Mouse (Mus musculus): ENCODE data around the gene Omp.

The Omp gene

DNA sequence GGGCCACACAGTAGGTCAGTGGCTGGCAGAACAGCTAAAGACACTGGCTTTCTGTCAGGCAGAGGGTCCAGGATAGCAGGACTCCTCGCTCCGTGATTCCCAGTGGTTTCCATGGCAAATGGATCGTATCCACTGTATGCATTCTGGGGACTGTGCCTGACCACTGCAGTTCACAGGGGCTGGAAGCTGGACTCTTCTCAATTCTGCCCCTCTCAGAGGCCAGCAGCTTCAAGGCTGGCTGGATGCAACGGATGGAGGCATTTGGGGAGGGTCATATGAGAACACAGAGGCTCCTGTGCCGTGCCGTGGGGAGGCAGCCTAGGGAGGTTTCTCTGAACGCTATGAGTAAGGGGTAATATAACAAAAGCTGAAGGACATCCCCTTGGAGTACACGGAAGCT lies 3.1 kb downstream of the Omp start:
- DNase-seq (ENCODE audit: extremely low read depth, low read depth), result no peak

- no peak for DNase-seq (ENCODE audit: extremely low read depth, low read depth)
Observed at GRCm38 (mm10) chr7:98141206-98141605, 4.1 kb downstream of the Omp start.

DNA sequence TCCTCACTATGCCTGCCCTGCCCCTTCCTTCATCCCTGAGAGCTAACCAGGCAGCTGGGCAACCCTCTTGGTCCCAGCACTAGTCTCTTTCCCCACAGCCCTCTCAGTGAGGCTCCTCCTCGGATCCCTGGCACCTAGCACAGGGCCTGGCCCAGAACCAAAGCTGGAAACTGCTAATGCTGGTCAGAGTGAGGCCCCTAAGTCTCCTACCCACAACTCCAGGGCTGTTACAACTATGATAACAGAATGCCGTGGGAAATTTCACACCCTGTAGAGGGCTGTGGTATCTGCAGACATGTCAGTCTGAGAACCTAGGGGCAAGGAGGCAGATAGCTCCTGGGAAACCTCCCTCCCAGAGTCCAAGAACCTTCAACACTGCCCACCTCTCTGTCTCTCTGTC lies 4.7 kb downstream of the Omp start:
- no peak for DNase-seq (ENCODE audit: extremely low read depth, low read depth)

DNA sequence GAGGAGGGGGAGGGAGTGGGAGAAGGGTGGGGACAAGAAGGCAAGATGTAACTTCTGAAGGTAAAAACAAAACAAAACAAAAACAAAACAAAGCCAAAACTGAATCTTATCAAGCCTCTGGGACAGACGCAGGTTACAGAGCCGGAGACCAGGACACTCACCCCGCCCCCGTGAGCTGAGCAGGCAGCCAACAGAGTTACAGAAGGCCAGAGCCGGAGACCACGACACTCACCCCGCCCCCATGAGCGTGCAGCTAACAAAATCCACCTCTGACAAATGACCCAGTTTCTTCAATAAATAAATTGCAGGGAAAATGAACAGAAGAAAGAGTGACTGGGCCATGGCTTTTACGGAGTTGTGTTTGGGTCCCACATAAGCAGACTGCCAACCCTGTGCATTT lies 6.1 kb downstream of the Omp start:
- no peak for DNase-seq (ENCODE audit: extremely low read depth, low read depth)

DNA sequence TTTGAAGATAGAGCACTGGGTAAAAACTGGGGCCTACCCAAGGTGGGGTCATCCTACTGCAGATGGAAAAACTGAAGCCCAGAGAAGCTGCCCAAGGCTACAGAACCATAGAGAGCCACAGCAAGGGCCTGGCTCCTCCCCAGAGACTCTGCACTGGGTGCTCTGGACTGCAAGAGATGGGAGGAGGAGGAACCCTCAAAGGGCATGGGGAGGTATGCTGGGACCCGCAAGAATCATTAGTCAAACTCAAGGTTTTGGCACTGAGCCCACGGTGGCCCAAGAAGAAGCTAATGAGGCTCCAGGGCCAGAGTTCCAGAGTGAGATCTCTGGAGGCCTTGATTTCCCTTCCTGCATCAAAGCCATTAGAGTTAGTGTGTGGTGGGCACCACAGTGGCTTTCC lies 7.3 kb downstream of the Omp start:
- DNase-seq (ENCODE audit: extremely low read depth, low read depth), result no peak

DNA sequence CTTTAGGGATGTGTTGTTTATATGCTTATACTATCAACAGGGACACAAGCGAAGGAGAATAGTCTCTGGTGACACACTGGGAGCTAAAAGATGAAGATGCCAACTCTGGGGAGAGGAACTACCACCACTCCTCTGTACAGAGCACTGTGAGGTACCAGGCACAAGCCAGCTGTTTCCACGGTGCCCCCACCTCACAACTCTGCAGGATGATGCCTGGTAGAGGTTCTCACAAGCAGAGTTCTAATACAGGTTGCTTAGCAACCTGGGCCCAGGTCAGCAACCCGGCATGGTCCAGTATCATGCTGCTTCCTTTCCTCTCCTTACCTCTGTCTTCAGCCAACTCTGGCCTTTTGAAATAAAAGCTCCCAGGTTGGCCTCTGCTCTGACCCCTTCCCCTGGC lies 7.7 kb downstream of the Omp start:
- DNase-seq (ENCODE audit: extremely low read depth, low read depth), result no peak

GRCm38 (mm10) chr7:98131751-98132150 lies 13.6 kb downstream of the Omp start:
- no peak for DNase-seq (ENCODE audit: extremely low read depth, low read depth)

- DNase-seq (ENCODE audit: extremely low read depth, low read depth), result no peak
Observed at GRCm38 (mm10) chr7:98125473-98125872, 19.8 kb downstream of the Omp start.

DNA sequence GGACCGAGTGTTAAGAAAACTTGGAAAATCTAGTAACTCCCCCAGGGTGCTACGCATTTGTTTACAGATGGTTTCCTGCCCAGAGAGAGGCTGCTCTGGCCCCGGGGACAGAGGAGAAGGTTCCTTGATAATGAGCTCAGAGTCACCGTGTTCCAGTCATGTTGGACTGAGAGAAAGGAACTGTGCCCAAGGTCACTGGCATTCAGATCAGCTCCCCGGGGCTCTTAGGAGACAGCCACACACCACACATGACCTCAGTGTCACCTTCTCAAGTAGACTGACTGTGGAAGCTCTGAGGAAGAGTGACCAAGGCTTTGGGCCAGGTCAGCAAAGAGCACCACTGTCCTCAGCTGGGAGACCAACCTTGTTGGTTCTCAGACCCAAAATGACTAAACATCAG lies 20.6 kb downstream of the Omp start:
- DNase-seq (ENCODE audit: extremely low read depth, low read depth), result no peak

DNA sequence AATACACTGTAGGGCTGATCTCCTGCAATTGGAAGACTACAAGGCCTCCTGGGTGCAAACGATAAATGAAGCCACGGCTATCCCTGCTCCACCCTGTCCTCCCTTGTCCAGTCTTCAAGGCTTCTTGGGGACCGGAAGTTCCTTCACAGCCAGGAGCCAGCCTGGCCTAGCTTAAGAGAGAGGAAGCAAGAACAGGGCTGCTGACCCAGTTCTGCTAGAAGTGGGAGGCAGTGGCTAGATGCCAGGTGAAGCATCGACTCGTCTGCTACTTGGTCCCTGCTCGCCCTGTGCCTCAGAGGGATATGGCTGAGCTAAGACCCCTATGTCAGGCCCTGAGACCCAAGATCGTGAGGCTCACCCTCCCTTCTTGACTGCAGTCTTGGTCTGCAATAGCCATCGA lies 23.6 kb downstream of the Omp start:
- DNase-seq (ENCODE audit: extremely low read depth, low read depth), result no peak

GRCm38 (mm10) chr7:98121241-98121640 lies 24.1 kb downstream of the Omp start:
- no peak for DNase-seq (ENCODE audit: extremely low read depth, low read depth)

DNA sequence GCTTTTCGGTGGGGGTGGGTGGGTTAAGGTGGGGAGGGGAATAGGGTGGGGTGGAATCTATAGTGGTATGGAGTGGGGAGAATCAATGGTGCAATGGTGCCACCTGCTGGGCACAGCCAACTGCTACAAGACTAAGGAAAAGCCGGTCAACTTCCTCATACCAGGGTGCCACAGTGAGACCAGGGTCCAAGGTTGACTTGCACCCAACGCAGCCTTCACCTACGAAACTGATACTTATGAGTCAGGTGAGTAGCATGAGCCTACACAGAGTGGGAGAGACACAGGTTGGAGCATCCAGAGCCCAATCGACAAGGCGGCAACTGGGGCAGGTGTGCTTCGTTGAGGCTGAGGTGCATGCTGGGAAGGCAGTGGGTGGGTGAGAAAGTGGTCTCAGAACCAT lies 25.0 kb downstream of the Omp start:
- DNase-seq (ENCODE audit: extremely low read depth, low read depth), result peak; percentile 38

GRCm38 (mm10) chr7:98119961-98120232 lies 25.4 kb downstream of the Omp start:
- DNase-seq (ENCODE audit: extremely low read depth, low read depth), result no peak

- no peak for DNase-seq (ENCODE audit: extremely low read depth, low read depth)
Observed at GRCm38 (mm10) chr7:98119179-98119960, 25.9 kb downstream of the Omp start, which contains the start of gene Myo7a. TSS of gene Myo7a (minus strand) at chr7:98119524.

DNA sequence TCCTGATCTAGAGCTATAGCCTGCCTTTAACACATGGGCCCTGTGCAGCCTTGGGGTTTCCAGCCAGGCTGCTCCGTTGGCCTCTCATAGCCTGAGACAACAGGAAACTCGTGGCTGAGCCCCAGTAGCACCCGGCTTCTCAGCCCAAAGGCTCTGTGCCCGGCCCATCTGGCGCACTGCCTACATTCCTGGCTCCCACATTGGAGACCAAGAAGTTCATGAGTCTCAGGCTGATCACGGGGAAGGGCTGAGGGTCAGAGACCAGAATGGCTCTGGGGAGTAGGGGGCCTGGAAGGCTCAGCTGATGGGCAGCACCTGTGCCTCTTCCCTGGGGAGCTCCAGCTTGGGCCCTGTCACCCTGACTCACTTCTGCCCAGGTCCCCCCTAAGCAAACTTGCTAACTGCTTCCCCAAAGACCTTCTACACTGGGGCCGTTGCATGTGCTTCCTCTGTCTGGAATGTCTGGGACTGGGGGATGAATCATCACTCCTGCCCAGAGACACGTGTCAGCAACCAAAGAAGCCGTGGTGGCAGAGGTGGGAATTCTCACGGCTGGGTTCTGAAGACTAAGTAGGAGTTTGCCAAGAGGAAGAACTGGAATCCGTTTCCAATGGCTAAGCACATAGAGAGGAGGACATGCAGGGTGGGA lies 28.2 kb downstream of the Omp start:
- no peak for DNase-seq (ENCODE audit: extremely low read depth, low read depth)

DNA sequence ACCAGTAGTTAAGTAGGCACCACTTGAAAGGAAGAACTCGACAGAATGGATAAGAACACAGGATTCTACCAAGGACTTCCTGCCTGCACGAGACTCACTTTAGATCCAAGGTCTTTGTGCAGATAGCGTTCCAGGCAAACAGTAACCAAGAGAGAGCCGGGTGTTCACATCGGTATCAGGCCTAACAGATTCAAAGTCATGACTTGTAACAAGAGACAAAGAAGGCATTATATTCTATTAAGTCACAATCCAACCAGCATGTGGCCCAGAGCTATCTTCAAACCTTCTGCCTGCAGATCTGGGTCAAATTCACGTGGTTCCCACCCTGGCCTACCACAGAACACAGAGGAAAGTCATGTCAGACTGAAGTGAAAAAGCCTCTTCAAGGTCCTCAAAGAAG lies 30.6 kb downstream of the Omp start:
- DNase-seq (ENCODE audit: extremely low read depth, low read depth), result no peak

DNA sequence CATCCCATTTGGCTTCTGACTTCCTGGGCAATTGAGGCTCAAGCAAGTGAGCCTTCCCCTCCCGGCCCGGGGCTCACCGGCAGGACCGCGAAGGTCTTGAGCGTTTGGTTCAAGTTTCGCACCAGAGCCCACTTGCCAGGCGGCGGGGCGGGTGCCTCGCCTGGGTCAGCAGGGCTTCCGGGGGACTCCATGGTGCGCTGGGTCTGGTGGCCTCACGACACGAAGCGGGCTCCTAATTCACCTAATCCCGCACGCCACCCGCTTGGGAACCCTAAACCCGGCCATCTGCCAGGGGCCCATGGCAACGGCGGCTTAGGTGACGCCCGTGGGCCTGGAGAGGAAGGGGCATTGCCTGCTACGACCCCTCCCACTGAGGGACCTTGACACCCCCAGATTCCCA lies 34.1 kb downstream of the Omp start:
- DNase-seq (ENCODE audit: extremely low read depth, low read depth), result no peak

DNA sequence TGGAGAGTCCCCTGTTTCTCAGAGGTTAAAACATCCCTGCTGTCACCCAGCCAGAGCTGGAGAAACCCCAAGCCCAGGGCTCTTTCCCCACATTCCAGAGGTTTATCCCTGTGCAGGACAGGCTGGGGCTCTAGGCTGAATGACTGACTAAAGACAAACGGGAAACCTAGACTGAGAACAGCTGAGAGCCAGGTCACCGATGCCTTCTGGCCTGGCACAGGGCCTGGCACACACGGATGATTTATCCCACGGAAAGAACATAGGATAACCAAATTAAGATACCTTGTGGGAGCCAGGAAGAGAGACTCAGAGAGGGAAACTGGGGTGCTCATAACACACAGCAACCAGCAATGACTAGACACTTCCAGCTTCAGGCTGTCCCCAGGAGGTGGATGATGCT lies 35.5 kb downstream of the Omp start:
- no peak for DNase-seq (ENCODE audit: extremely low read depth, low read depth)

- no peak for DNase-seq (ENCODE audit: extremely low read depth, low read depth)
Observed at GRCm38 (mm10) chr7:98108636-98109430, 36.5 kb downstream of the Omp start.

DNA sequence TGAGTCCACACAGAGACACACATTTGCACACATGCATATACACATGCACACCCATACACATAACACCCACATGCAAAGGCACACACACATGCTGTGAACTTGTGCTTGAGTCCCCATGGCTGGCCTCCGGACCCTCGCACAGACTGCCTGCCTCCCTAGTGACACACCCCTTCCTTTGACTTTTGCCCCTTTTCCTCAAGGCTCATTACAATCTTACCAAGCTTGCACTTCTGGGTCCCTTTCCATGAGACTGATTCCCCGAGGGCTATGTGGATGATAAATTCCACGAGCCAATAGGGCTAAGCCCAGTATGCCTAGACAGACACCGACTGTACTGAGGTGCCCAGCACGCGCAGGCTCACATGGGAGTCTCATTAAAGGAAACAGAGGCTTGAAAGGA lies 39.0 kb downstream of the Omp start:
- no peak for DNase-seq (ENCODE audit: extremely low read depth, low read depth)

DNA sequence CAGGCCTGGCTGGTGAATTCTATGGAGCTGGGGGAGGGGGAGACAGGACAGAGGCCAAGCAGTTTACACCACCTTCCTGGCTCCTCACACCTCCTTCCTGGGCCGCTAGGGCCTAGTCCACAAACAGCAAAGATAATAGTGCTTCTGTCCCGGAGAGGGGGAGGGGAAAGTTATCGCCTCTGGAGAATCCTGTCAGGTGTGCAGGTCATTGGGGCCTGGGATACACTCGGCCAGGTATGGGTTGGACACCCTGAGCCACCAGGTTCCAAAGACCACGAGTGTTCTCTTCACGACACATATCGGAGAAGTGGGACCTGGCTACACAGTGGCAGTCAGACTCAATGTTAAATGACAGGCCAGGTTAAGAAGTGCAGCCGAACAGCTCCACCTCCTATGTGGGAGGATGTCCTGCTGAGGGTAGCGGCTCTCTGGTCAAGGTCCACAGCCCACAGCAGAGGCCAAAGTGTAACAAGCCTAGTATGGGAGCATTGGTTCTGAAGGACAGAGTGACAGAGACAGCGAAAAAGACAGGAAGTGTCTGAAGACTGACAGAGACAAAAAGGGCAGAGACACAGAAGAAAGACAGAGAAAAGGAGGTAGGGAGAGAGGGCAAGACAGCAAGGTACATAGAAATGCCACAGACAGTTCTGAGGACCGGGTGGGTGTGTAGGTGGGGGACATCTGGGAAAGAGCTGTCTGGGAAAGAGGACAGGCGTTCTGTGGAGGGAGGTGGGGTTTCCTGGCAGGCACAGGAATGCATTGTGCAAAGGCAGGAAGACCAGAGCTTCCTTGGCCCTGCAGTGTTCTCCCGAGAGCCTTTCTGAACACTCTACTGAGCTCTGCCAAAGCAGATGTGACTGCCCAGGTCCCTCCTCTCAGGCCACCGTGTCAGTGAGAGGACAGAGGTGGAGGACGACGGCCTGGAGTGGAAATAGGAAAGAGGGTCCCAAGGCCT lies 40.5 kb downstream of the Omp start:
- DNase-seq (ENCODE audit: extremely low read depth, low read depth), result no peak

GRCm38 (mm10) chr7:98103942-98104292 lies 41.4 kb downstream of the Omp start:
- no peak for DNase-seq (ENCODE audit: extremely low read depth, low read depth)
